ENCODE assay signal across 8 mouse cellular contexts in the genomic region with DNA sequence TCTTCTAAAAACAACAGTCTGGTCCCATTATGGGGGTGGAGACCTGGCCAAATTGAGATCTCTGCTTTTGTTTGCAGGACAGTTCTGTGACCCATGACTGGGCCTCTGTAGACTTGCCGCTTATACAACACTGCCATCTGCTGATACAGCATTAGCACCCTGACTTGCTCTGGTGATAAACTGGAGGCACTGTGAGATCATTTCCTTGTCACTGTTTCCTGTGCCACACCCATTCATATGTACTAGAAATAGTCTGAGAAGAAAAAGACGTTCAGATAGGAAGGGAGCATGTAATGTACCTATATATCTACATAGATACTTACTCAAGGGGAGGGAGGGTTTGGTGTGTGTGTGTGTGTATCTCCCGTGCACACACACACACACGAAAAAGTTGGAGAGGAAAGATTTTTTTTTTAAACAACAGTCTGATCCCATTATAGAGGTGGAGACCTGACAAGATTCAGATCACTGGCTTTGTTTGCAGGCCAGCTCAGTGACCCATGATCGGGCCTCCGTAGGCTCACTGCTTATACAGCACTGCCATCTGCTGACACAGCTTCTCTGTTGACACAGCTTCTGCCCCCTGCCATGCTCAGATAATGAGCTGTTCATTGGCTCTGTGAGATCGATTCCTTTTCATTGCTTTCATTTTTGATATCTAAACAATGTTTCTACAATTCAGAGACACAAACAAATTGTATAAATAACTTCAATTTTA.
A peak's percentile ranks its signal among the peaks of the same experiment; 100 is the strongest.
DNase-seq lines count a peak whose midpoint lies in the region; ATAC-seq and TF ChIP-seq lines count a peak whose summit lies in the region.

No protein-coding gene starts in this region.

- no peaks in the 10 kb centered on the region for H3K36me3 ChIP-seq in hindbrain, embryonic 10.5 days

- H3K4me3 ChIP-seq in bone marrow, adult 2 months (replicated peaks; ENCODE audit: control insufficient read depth, low read depth, low read length) = no peak overlapping the region
- H3K4me3 ChIP-seq in hindbrain, embryonic 10.5 days = no peak overlapping the region
- H3K4me3 ChIP-seq in left cerebral cortex, adult 2 months = no peak overlapping the region

- H3K27me3 ChIP-seq in hindbrain, embryonic 10.5 days (ENCODE audit: insufficient read depth, poor library complexity, severe bottlenecking) = no peaks in the 10 kb centered on the region

- no peak for TF ChIP-seq POLR2A in bone marrow, adult 2 months (IDR thresholded peaks at IDR 0.05; ENCODE audit: borderline replicate concordance, control insufficient read depth, low read depth, low read length)

- no peaks in the 10 kb centered on the region for H3K9me3 ChIP-seq in hindbrain, embryonic 10.5 days

- H3K4me1 ChIP-seq in bone marrow, adult 2 months (ENCODE audit: control insufficient read depth, insufficient read depth, low read length) = no peaks in the 10 kb centered on the region
- peaks cover 9% of the 10 kb centered on the region; the same call in 1 of the 2 replicates for H3K4me1 ChIP-seq in hindbrain, embryonic 10.5 days (replicated peaks)

- WGBS in bone marrow, adult 2 months = 11% methylated on average over 7 of the region's 7 CpGs
- 17% methylated on average over 7 of the region's 7 CpGs for WGBS in hindbrain, embryonic 10.5 days

- peak; percentile 80 for ATAC-seq in erythroblast, adult 5-6 weeks (replicated peaks; ENCODE audit: low FRiP score, poor library complexity, severe bottlenecking)
- ATAC-seq in megakaryocyte progenitor cell, adult 5-6 weeks (replicated peaks; ENCODE audit: poor library complexity) = peak; percentile 89

- H3K27ac ChIP-seq in bone marrow, adult 2 months (ENCODE audit: control insufficient read depth, insufficient read depth, low read depth, low read length, poor library complexity) = no peak overlapping the region
- H3K27ac ChIP-seq in hindbrain, embryonic 10.5 days = peak overlapping the region; percentile 12; the same call in 1 of the 2 replicates
- H3K27ac ChIP-seq in left cerebral cortex, adult 2 months = no peak overlapping the region

- peak; percentile 60 for TF ChIP-seq CTCF in bone marrow, adult 2 months (IDR thresholded peaks at IDR 0.05; ENCODE audit: control insufficient read depth, insufficient read depth, low read length)
- TF ChIP-seq CTCF in left cerebral cortex, adult 2 months (IDR thresholded peaks at IDR 0.05) = peak; percentile 45

- peak; percentile 13 for DNase-seq in gastrocnemius, postnatal 14 days
- DNase-seq in gastrocnemius, postnatal 10 days = no peak
- DNase-seq in hindbrain, embryonic 10.5 days (ENCODE audit: low spot score) = peak; percentile 64
- DNase-seq in left cerebral cortex, adult 2 months (ENCODE audit: extremely low spot score in 1 of 2, low spot score in 2 of 2) = peak in 1 of 2 experiments; percentile 19
- DNase-seq in spleen, adult 12 weeks (ENCODE audit: low spot score) = peak; percentile 46

- intact Hi-C loops in gastrocnemius, postnatal 14 days (cut with DNase I; ENCODE audit: low total_unique reads) = loop anchor here (5.0 kb wide), 2 partner anchors 43 to 58 kb away; no protein-coding TSS in a partner anchor
- intact Hi-C loops in left cerebral cortex, adult 2 months (cut with DNase I) = loop anchor here (5.0 kb wide), 1 partner anchor 43 kb away; no protein-coding TSS in a partner anchor
